Mouse (Mus musculus): ENCODE results near the gene Madcam1. TPM values are rescaled to one million over a fixed set of nuclear protein-coding genes. Genes with fewer than 3 reads are reported as not detected.
A peak's percentile ranks its signal among the peaks of the same experiment; 100 is the strongest.

Madcam1 gene
- total and polyA plus RNA-seq, 3 experiments, result not detected

- no peaks in the 10 kb centered on the region for H3K27me3 ChIP-seq (ENCODE audit: insufficient read depth, low read length)
- peaks cover 42% of the 10 kb centered on the region for H3K4me1 ChIP-seq (ENCODE audit: insufficient read depth, low read depth, low read length)
- no peaks in the 10 kb centered on the region for H3K9me3 ChIP-seq (replicated peaks)
- no peak for TF ChIP-seq CTCF (IDR thresholded peaks at IDR 0.05; ENCODE audit: low read depth, low read length)
- TF ChIP-seq POLR2AphosphoS5 (IDR thresholded peaks at IDR 0.05; ENCODE audit: insufficient replicate concordance, low read depth, low read length), result no peak
- TF ChIP-seq GATA2 (IDR thresholded peaks at IDR 0.05; ENCODE audit: borderline replicate concordance, low read depth, low read length), result no peak
- no peak for TF ChIP-seq TAL1 (conservative IDR thresholded peaks at IDR 0.05; ENCODE audit: low read depth, low read length)
- TF ChIP-seq GATA1 (IDR thresholded peaks at IDR 0.05; ENCODE audit: borderline replicate concordance, low read length), result no peak
- H3K36me3 ChIP-seq (replicated peaks), result peaks cover 42% of the 10 kb centered on the region
- H3K4me3 ChIP-seq (ENCODE audit: low read depth, low read length), result peak overlapping the region; percentile 92
- ATAC-seq (ENCODE audit: extremely low read depth, insufficient number of reproducible peaks, low FRiP score, poor library complexity, severe bottlenecking) (no peak), DNase-seq (ENCODE audit: low spot score) (no peak)
Observed at GRCm38 (mm10) chr10:79680606-79681495, 16.5 kb downstream of the Madcam1 start.

DNA sequence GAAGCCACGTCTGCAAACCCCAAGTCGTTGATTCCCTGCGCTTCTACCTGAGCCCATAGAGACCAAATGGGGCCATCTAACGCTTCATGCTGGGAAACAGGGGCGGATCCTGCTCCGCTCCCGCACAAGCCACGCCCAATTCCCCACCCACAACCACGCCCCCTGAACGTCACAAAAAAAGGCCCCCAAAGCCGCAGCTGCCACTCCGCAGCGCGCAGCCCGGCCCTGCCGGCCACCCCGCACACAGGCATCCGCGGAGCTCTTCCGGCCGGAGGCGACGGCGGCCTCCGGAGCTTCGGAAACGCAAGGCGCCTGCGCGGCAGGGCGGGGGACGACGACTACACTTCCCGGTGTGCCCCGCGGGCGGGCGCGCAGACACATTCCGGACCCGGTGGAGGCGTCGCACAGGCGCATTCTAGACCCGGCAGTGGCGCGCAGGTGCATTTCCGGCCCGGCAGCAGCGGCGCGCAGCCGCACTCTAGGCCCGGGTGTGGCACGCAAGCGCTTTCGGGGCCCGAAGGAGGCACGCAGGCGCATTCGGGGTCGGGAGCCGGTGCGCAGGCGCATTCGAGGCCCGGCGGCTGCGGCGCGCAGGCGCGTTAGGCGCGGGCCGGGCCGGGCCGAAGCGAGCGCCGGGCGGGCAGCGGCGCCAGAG is 17.4 kb downstream of the Madcam1 start, which contains the start of gene Cdc34:
TSS of gene Cdc34 (plus strand) at position 605 of the 655 bp plus-strand sequence.
- Histone ChIP-seq H3K9me3 (replicated peaks) (no peaks in the 10 kb centered on the region), H3K4me3 (ENCODE audit: low read depth, low read length) (peak within 1 kb of the TSS; percentile 92), H3K27me3 (ENCODE audit: insufficient read depth, low read length) (no peaks in the 10 kb centered on the region), H3K4me1 (ENCODE audit: insufficient read depth, low read depth, low read length) (peaks cover 50% of the 10 kb centered on the region), H3K36me3 (replicated peaks) (peaks cover 42% of the 10 kb centered on the region)
- ATAC-seq (ENCODE audit: extremely low read depth, insufficient number of reproducible peaks, low FRiP score, poor library complexity, severe bottlenecking) (peak; percentile 71), DNase-seq (ENCODE audit: low spot score) (peak; percentile 99)
- TF ChIP-seq POLR2AphosphoS5 (IDR thresholded peaks at IDR 0.05; ENCODE audit: insufficient replicate concordance, low read depth, low read length), result no peak
- no peak for TF ChIP-seq CTCF (IDR thresholded peaks at IDR 0.05; ENCODE audit: low read depth, low read length)
- no peak for TF ChIP-seq GATA2 (IDR thresholded peaks at IDR 0.05; ENCODE audit: borderline replicate concordance, low read depth, low read length)
- no peak for TF ChIP-seq GATA1 (IDR thresholded peaks at IDR 0.05; ENCODE audit: borderline replicate concordance, low read length)
- TF ChIP-seq TAL1 (conservative IDR thresholded peaks at IDR 0.05; ENCODE audit: low read depth, low read length), result no peak

- H3K36me3 ChIP-seq (replicated peaks), result peaks cover 47% of the 10 kb centered on the region
- ATAC-seq (ENCODE audit: extremely low read depth, insufficient number of reproducible peaks, low FRiP score, poor library complexity, severe bottlenecking) (no peak), DNase-seq (ENCODE audit: low spot score) (peak; percentile 35)
- H3K4me1 ChIP-seq (ENCODE audit: insufficient read depth, low read depth, low read length), result peaks cover 53% of the 10 kb centered on the region
- no peaks in the 10 kb centered on the region for H3K9me3 ChIP-seq (replicated peaks)
- TF ChIP-seq POLR2AphosphoS5 (IDR thresholded peaks at IDR 0.05; ENCODE audit: insufficient replicate concordance, low read depth, low read length) (no peak), GATA1 (IDR thresholded peaks at IDR 0.05; ENCODE audit: borderline replicate concordance, low read length) (no peak), TAL1 (conservative IDR thresholded peaks at IDR 0.05; ENCODE audit: low read depth, low read length) (no peak), GATA2 (IDR thresholded peaks at IDR 0.05; ENCODE audit: borderline replicate concordance, low read depth, low read length) (no peak), CTCF (IDR thresholded peaks at IDR 0.05; ENCODE audit: low read depth, low read length) (no peak)
- H3K4me3 ChIP-seq (ENCODE audit: low read depth, low read length), result peak overlapping the region; percentile 92
- H3K27me3 ChIP-seq (ENCODE audit: insufficient read depth, low read length), result no peaks in the 10 kb centered on the region
Observed at GRCm38 (mm10) chr10:79682551-79682915, 18.2 kb downstream of the Madcam1 start.

DNA sequence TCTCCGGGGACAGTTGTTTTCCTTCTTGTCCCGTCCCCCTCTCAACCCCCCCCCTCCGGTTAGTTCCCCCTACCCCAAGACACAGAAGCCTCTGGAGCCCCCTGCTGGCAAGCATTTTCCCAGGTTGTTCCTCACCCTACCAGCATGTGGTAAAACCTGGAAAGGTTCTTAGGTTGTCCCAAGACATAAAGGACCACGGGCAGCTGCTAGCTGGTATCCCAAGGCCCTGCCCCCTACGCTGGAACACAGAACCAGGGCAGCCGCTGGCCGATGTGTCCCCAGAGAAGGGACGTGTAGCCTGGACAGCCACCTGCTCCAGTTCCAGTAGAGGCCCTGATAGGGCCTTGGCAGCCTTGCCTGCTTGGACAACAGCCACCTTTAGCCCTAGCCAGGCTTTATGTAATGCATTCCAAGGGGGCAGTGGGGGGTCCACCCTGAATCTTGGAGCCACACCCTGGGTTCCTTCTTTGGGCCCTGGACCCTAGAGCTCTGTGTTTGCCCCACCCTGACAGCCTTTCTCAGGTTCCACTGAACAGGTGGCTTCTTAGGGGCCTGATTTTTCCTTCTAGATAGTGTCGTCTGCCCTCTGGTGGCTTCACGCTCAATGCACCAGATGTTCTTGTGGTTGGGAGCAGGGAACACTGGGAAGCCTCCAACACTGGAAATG is 18.7 kb downstream of the Madcam1 start:
- no peak for TF ChIP-seq TAL1 (conservative IDR thresholded peaks at IDR 0.05; ENCODE audit: low read depth, low read length)
- no peak; the same call in 1 of the 2 replicates for TF ChIP-seq CTCF (IDR thresholded peaks at IDR 0.05; ENCODE audit: low read depth, low read length)
- TF ChIP-seq GATA1 (IDR thresholded peaks at IDR 0.05; ENCODE audit: borderline replicate concordance, low read length), result no peak
- no peak for TF ChIP-seq POLR2AphosphoS5 (IDR thresholded peaks at IDR 0.05; ENCODE audit: insufficient replicate concordance, low read depth, low read length)
- TF ChIP-seq GATA2 (IDR thresholded peaks at IDR 0.05; ENCODE audit: borderline replicate concordance, low read depth, low read length), result no peak
- peaks cover 52% of the 10 kb centered on the region for H3K36me3 ChIP-seq (replicated peaks)
- peak overlapping the region; percentile 92 for H3K4me3 ChIP-seq (ENCODE audit: low read depth, low read length)
- DNase-seq (ENCODE audit: low spot score) (peak; percentile 75), ATAC-seq (ENCODE audit: extremely low read depth, insufficient number of reproducible peaks, low FRiP score, poor library complexity, severe bottlenecking) (no peak)
- H3K27me3 ChIP-seq (ENCODE audit: insufficient read depth, low read length), result no peaks in the 10 kb centered on the region
- no peaks in the 10 kb centered on the region for H3K9me3 ChIP-seq (replicated peaks)
- H3K4me1 ChIP-seq (ENCODE audit: insufficient read depth, low read depth, low read length), result peaks cover 57% of the 10 kb centered on the region

GRCm38 (mm10) chr10:79683726-79684640 is 19.6 kb downstream of the Madcam1 start:
- TF ChIP-seq POLR2AphosphoS5 (IDR thresholded peaks at IDR 0.05; ENCODE audit: insufficient replicate concordance, low read depth, low read length), result no peak
- no peak for TF ChIP-seq GATA1 (IDR thresholded peaks at IDR 0.05; ENCODE audit: borderline replicate concordance, low read length)
- no peak for TF ChIP-seq TAL1 (conservative IDR thresholded peaks at IDR 0.05; ENCODE audit: low read depth, low read length)
- no peak for TF ChIP-seq GATA2 (IDR thresholded peaks at IDR 0.05; ENCODE audit: borderline replicate concordance, low read depth, low read length)
- no peak for TF ChIP-seq CTCF (IDR thresholded peaks at IDR 0.05; ENCODE audit: low read depth, low read length)
- H3K4me3 ChIP-seq (ENCODE audit: low read depth, low read length), result peak overlapping the region; percentile 92
- ATAC-seq (ENCODE audit: extremely low read depth, insufficient number of reproducible peaks, low FRiP score, poor library complexity, severe bottlenecking), result no peak
- H3K9me3 ChIP-seq (replicated peaks), result no peaks in the 10 kb centered on the region
- DNase-seq (ENCODE audit: low spot score), result no peak
- no peaks in the 10 kb centered on the region for H3K27me3 ChIP-seq (ENCODE audit: insufficient read depth, low read length)
- peaks cover 61% of the 10 kb centered on the region for H3K36me3 ChIP-seq (replicated peaks)
- H3K4me1 ChIP-seq (ENCODE audit: insufficient read depth, low read depth, low read length), result peaks cover 62% of the 10 kb centered on the region

Measured in G1E (cell line).